Mouse (Mus musculus) E14TG2a.4 (cell line): ENCODE measurements around the gene Tpm1.

ENCODE experiments used
- H3K27me3 ChIP-seq: 2 replicates; pipeline ENCODE4 v1.6.1; 2014; ENCODE audit warnings: low read length, control low read depth; ENCODE audit not compliant: insufficient read depth
- H3K36me3 ChIP-seq: 2 replicates; pipeline ENCODE4 v1.6.1; 2014; ENCODE audit warnings: low read length, control low read depth; ENCODE audit not compliant: insufficient read depth
- H3K4me1 ChIP-seq: replicated peaks from 2 replicates; pipeline ENCODE4 v1.6.1; 2014; ENCODE audit warnings: low read depth, low read length, control low read depth
- H3K4me3 ChIP-seq: replicated peaks from 2 replicates; pipeline ENCODE4 v1.5.1; 2014; ENCODE audit warnings: mild to moderate bottlenecking, low read length
- H3K9me3 ChIP-seq: 2 replicates; pipeline ENCODE4 v1.6.1; 2014; ENCODE audit warnings: low read length, control low read depth
- CTCF ChIP-seq: conservative IDR thresholded peaks from 2 replicates; pipeline ENCODE4 v1.5.1; 2014; ENCODE audit warnings: low read length
- NANOG ChIP-seq: IDR thresholded peaks from 2 replicates; pipeline ENCODE4 v1.6.1; 2014; ENCODE audit warnings: borderline replicate concordance, low read length, mixed read lengths
- POU5F1 ChIP-seq: IDR thresholded peaks from 2 replicates; pipeline ENCODE4 v1.6.1; 2014; ENCODE audit warnings: low read length, borderline replicate concordance

Tpm1 gene

DNA sequence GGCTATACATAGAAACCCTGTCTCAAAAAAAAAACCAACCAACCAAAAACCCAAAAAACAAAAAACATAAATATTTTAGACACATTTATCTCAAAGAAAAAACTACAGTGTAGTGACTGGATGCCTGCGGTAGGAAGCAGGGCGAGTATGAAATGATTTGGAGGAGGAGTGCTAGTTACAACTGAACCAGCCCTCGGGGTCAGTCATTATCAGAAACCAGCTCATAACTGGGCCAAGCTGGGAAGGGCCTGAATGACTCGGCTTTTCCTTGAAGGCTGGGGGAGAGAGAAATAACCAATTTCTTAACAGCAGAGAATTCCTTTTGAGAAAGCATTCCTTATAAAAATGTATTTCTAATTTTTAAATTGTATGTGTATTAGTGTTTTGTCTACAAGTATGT lies 11.5 kb downstream of the Tpm1 start:
- no peaks in the 10 kb centered on the region for H3K9me3 ChIP-seq
- peaks cover 79% of the 10 kb centered on the region for H3K4me1 ChIP-seq
- no peaks in the 10 kb centered on the region for H3K27me3 ChIP-seq
- H3K36me3 ChIP-seq, result peaks cover 66% of the 10 kb centered on the region
- H3K4me3 ChIP-seq, result no peak overlapping the region
- TF ChIP-seq CTCF (no peak), NANOG (no peak), POU5F1 (no peak)

DNA sequence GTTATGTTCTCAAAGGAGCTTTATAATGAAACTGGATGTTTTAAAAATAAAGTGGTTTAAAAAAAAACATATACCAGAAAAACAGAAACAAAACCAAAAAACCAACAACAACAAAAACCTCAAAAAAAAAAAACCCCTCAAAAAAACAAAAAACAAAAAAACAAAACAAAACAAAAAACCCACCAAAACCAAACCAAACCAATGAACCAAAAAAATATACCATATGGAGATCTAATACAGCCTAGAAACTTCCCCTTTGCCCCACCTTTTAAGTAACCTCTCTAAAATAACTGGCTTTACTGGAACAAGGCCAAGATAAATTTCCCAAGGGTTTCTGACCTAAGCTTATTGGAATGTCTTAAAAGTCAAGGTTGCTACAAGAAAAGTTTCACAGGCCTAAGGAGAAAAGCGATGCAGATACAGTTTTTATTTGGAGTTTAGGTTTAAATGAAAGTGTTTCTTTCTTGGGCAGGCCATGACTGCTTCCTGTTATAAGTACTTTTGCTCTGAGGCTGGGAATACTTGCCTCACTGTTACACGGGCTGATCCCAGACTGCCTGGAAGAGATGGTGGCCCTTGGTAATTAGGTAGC lies 12.6 kb downstream of the Tpm1 start:
- Histone ChIP-seq H3K27me3 (no peaks in the 10 kb centered on the region), H3K4me1 (peaks cover 69% of the 10 kb centered on the region), H3K36me3 (peaks cover 76% of the 10 kb centered on the region), H3K4me3 (no peak overlapping the region), H3K9me3 (no peaks in the 10 kb centered on the region)
- TF ChIP-seq POU5F1 (no peak), CTCF (no peak), NANOG (no peak)

DNA sequence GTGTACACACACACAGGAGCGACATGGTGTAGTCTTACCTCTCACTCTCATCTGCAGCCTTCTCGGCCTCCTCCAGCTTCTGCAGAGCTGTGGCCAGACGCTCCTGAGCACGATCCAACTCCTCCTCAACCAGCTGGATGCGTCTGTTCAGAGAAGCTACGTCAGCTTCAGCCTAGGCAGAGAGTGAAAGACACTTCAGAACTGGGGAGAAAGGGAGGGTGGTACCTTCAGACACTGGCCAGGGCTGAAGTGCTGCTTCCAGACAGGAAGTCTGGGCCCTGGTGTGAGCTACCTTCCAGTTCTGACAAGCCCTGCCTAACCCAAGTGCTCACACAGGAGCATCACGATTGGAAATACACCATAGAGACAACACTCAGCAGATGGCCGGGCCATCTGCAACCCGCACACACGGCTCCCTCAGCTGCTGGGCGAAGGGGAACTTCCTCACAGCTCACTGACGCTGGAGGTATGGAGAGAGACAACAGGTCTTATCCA lies 13.2 kb downstream of the Tpm1 start:
- H3K4me3 ChIP-seq, result no peak overlapping the region
- no peaks in the 10 kb centered on the region for H3K27me3 ChIP-seq
- no peak for TF ChIP-seq POU5F1
- TF ChIP-seq CTCF, result no peak
- peaks cover 63% of the 10 kb centered on the region for H3K4me1 ChIP-seq
- H3K36me3 ChIP-seq, result peaks cover 79% of the 10 kb centered on the region
- no peaks in the 10 kb centered on the region for H3K9me3 ChIP-seq

DNA sequence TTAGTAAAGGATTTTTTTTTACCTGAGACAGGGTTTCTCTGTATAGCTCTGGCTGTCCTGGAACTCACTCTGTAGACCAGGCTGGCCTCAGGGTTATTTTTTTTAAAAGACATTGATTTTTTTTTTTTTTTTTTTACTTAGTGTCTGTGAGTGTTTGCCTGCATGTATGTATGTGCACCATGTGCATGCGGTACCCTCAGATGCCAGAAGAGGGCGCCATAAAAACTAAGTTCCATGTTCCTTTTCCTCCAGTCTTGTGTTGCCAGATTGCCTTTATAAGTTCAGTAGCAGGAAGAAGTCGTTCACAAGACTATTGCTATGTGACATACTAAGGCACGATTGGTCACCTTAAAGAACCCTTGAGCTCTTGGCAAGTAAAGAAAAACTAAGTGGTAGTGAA lies 14.5 kb downstream of the Tpm1 start:
- Histone ChIP-seq H3K36me3 (peaks cover 90% of the 10 kb centered on the region), H3K4me3 (no peak overlapping the region), H3K4me1 (peaks cover 50% of the 10 kb centered on the region), H3K9me3 (no peaks in the 10 kb centered on the region), H3K27me3 (no peaks in the 10 kb centered on the region)
- no peak for TF ChIP-seq NANOG
- TF ChIP-seq CTCF, result peak; percentile 68

DNA sequence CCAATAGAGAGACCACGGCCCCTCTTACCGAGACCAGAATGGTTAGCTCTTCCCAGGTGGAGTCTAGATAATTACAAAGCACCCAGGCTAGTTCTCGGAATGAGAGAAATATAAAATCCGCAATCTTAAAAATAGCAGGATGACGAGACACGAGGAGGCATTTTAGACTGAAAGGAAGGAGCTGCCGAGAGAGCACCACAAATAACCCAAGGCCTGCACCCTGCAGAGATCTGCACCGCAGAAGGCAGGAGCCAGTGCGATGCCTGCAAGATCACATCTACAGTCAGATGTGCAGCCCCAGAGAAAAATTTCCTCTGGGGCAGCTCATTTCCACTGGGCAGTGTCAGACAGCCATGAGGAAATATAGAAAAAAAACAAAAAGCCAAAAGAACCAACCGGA lies 16.2 kb downstream of the Tpm1 start:
- peaks cover 97% of the 10 kb centered on the region for H3K36me3 ChIP-seq
- H3K4me1 ChIP-seq, result peaks cover 33% of the 10 kb centered on the region
- H3K27me3 ChIP-seq, result no peaks in the 10 kb centered on the region
- no peak overlapping the region for H3K4me3 ChIP-seq
- no peaks in the 10 kb centered on the region for H3K9me3 ChIP-seq
- TF ChIP-seq NANOG (no peak), POU5F1 (no peak), CTCF (no peak)

DNA sequence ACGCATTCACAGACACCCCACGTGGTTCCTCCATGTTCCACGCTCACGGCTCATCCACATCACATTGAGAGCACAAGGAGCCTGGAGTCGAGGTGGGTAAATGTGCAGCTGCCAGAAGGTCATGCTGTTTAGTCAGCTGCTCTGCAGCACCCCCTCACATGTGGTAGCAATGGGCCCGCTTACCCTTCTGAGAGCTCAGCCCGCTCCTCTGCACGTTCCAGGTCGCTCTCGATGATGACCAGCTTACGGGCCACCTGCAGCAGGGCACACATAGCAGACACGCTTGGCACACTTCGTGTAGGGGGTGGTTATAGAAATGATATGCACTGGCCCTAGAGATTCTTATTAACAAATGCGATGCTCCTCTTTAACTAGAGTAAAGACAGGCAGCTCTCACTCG lies 16.6 kb downstream of the Tpm1 start:
- peaks cover 29% of the 10 kb centered on the region for H3K4me1 ChIP-seq
- peaks cover 97% of the 10 kb centered on the region for H3K36me3 ChIP-seq
- no peaks in the 10 kb centered on the region for H3K27me3 ChIP-seq
- TF ChIP-seq POU5F1, result no peak
- no peak for TF ChIP-seq NANOG
- TF ChIP-seq CTCF, result no peak
- H3K9me3 ChIP-seq, result no peaks in the 10 kb centered on the region
- H3K4me3 ChIP-seq, result no peak overlapping the region

DNA sequence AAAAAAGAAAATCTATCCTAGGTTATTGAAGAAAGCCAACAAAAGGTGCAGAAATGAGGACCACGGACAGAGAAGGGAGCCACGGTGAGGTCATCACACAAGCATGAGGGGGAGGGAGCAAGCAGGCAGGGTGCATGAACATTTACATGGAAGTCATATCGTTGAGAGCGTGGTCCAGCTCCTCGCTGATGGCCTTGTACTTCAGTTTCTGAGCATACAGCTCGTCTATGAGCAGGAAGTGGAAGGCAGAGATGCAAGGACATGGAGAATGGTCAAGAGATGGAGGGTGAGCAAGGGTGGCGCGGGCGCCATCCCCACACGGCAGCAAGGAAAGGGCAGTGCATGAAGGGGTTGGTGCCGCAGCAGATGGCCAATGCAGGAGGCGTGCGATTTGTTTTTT lies 19.7 kb downstream of the Tpm1 start:
- H3K4me3 ChIP-seq, result no peak overlapping the region
- no peaks in the 10 kb centered on the region for H3K9me3 ChIP-seq
- H3K27me3 ChIP-seq, result no peaks in the 10 kb centered on the region
- H3K4me1 ChIP-seq, result peaks cover 28% of the 10 kb centered on the region
- H3K36me3 ChIP-seq, result peaks cover 98% of the 10 kb centered on the region
- TF ChIP-seq NANOG (no peak), CTCF (no peak)

DNA sequence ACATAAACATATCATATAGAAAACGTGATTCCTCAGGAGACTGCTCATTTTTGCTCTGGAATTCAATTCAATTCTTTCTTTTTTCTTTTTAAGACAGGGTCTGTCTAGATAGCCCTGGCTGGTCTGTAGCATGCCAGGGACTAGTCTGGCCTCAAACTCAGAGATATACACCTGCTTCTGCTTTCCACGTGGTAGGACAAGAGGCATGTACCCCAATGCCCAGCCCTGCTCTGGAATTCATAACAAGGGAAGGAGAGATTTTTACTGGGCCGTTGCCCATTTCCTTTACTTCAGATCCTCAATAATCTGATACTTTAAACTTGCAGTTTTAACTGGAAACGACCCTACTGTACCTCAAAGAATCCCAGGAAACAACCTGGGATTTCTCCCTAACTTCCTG lies 20.3 kb downstream of the Tpm1 start:
- peaks cover 96% of the 10 kb centered on the region for H3K36me3 ChIP-seq
- peaks cover 29% of the 10 kb centered on the region for H3K4me1 ChIP-seq
- no peaks in the 10 kb centered on the region for H3K27me3 ChIP-seq
- no peaks in the 10 kb centered on the region for H3K9me3 ChIP-seq
- H3K4me3 ChIP-seq, result no peak overlapping the region
- TF ChIP-seq POU5F1 (no peak), CTCF (no peak), NANOG (no peak)

DNA sequence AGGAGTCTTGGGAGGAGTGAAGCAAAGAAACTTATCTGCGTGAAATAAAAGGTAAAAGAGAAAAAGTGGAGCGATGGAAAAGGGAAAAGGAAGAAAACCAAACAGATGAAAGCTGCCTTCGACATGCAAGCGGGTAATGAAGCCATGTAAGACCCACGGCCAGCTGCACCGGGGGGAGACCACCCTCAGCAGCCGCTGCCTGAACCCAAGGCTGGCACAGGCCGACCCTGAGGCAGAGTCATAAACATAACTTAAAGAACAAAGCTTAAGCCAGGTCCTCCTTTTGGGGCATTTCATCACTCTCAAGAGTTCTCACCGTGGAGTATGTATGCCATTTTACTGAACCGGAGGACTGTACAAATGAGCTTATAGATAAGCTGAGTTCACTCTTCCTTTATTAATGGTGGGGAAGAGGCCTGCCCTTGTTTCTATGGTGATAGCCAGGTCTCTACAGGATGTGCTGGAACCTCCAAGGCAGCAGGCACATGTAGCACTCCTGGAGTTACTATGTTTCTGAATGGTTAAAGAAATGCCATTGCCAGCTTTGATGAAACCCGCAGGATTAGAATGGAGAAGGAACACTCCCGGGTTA lies 21.0 kb downstream of the Tpm1 start:
- H3K36me3 ChIP-seq, result peaks cover 95% of the 10 kb centered on the region
- no peak for TF ChIP-seq POU5F1
- no peak for TF ChIP-seq CTCF
- TF ChIP-seq NANOG, result no peak
- H3K4me1 ChIP-seq, result peaks cover 29% of the 10 kb centered on the region
- H3K27me3 ChIP-seq, result no peaks in the 10 kb centered on the region
- no peaks in the 10 kb centered on the region for H3K9me3 ChIP-seq
- H3K4me3 ChIP-seq, result no peak overlapping the region
